In genomic region chr6:101473257-101473925, GRCm38 (mm10) we compare ENCODE assay signal across 9 mouse cellular contexts.
DNase-seq lines count a peak whose midpoint lies in the region; ATAC-seq and TF ChIP-seq lines count a peak whose summit lies in the region.
"Had no signal": no experiment of that assay in that cellular context is flagged by ENCODE, and none has a peak within 500 bp of the region (broad histone marks: within the 10 kb centered on the region; RNA-seq: fewer than 3 reads in every experiment).

No protein-coding gene starts in this region.

- no peaks in the 10 kb centered on the region for H3K27me3 ChIP-seq in forebrain, embryonic 16.5 days (replicated peaks; ENCODE audit: control insufficient read depth, insufficient read depth, low read length)
- H3K27me3 ChIP-seq in hindbrain, embryonic 12.5 days, result no peaks in the 10 kb centered on the region
- H3K27me3 ChIP-seq in midbrain, embryonic 10.5 days (ENCODE audit: low read depth, poor library complexity, severe bottlenecking), result no peaks in the 10 kb centered on the region
- no peaks in the 10 kb centered on the region for H3K27me3 ChIP-seq in stomach, postnatal 0 days (ENCODE audit: control insufficient read depth, insufficient read depth, low read length)

- no peaks in the 10 kb centered on the region for H3K9me3 ChIP-seq in forebrain, embryonic 16.5 days (ENCODE audit: control insufficient read depth, low read length)
- no peaks in the 10 kb centered on the region for H3K9me3 ChIP-seq in hindbrain, embryonic 12.5 days (replicated peaks)
- no peaks in the 10 kb centered on the region for H3K9me3 ChIP-seq in midbrain, embryonic 10.5 days (replicated peaks)
- no peaks in the 10 kb centered on the region for H3K9me3 ChIP-seq in stomach, postnatal 0 days (ENCODE audit: control insufficient read depth, low read length)

- H3K4me2 ChIP-seq in forebrain, embryonic 16.5 days (ENCODE audit: low read length), result no peak overlapping the region
- no peak overlapping the region for H3K4me2 ChIP-seq in hindbrain, embryonic 12.5 days (replicated peaks)
- H3K4me2 ChIP-seq in stomach, postnatal 0 days (replicated peaks; ENCODE audit: low read depth), result no peak overlapping the region

- TF ChIP-seq CTCF in stomach, postnatal 0 days (IDR thresholded peaks at IDR 0.05; ENCODE audit: low read depth), result peak; percentile 48

- WGBS in forebrain, embryonic 16.5 days, result 8% methylated on average over 5 of the region's 5 CpGs
- 20% methylated on average over 5 of the region's 5 CpGs for WGBS in hindbrain, embryonic 12.5 days
- WGBS in midbrain, embryonic 10.5 days, result 27% methylated on average over 5 of the region's 5 CpGs
- 23% methylated on average over 5 of the region's 5 CpGs for WGBS in stomach, postnatal 0 days

- TF ChIP-seq EP300 in stomach, postnatal 0 days (optimal IDR thresholded peaks at IDR 0.05), result no peak

- H3K4me3 ChIP-seq in forebrain, embryonic 16.5 days (replicated peaks; ENCODE audit: low read length), result no peak overlapping the region
- H3K4me3 ChIP-seq in hindbrain, embryonic 12.5 days, result no peak overlapping the region
- no peak overlapping the region for H3K4me3 ChIP-seq in midbrain, embryonic 10.5 days
- no peak overlapping the region for H3K4me3 ChIP-seq in stomach, postnatal 0 days (ENCODE audit: low read depth, low read length)
- H3K4me3 ChIP-seq: erythroblast, embryonic 14.5 days had no signal

- peak; percentile 98 for ATAC-seq in forebrain, embryonic 16.5 days
- peak; percentile 22; the same call in 1 of the 2 replicates for ATAC-seq in hindbrain, embryonic 12.5 days (ENCODE audit: low FRiP score)
- ATAC-seq in stomach, postnatal 0 days (ENCODE audit: low FRiP score, low TSS enrichment), result peak; percentile 61; the same call in 1 of the 2 replicates

- peaks cover 3% of the 10 kb centered on the region for H3K4me1 ChIP-seq in forebrain, embryonic 16.5 days (replicated peaks; ENCODE audit: control insufficient read depth, insufficient read depth, low read length)
- H3K4me1 ChIP-seq in hindbrain, embryonic 12.5 days, result peaks cover 4% of the 10 kb centered on the region; the same call in 1 of the 2 replicates
- peaks cover 10% of the 10 kb centered on the region for H3K4me1 ChIP-seq in midbrain, embryonic 10.5 days
- no peaks in the 10 kb centered on the region for H3K4me1 ChIP-seq in stomach, postnatal 0 days (replicated peaks; ENCODE audit: control insufficient read depth, insufficient read depth)

- no peak overlapping the region for H3K9ac ChIP-seq in forebrain, embryonic 16.5 days (replicated peaks; ENCODE audit: low read depth, low read length)
- no peak overlapping the region for H3K9ac ChIP-seq in hindbrain, embryonic 12.5 days
- H3K9ac ChIP-seq in stomach, postnatal 0 days (ENCODE audit: low read length), result no peak overlapping the region

- no peaks in the 10 kb centered on the region for H3K36me3 ChIP-seq in forebrain, embryonic 16.5 days (ENCODE audit: control insufficient read depth, insufficient read depth)
- no peaks in the 10 kb centered on the region for H3K36me3 ChIP-seq in hindbrain, embryonic 12.5 days
- no peaks in the 10 kb centered on the region for H3K36me3 ChIP-seq in midbrain, embryonic 10.5 days
- no peaks in the 10 kb centered on the region for H3K36me3 ChIP-seq in stomach, postnatal 0 days (ENCODE audit: control insufficient read depth, insufficient read depth, low read length)

- peak; percentile 2 for DNase-seq in ovary, adult 18-20 months (ENCODE audit: low spot score)
- no peak for DNase-seq in ovary, postnatal 10 days (ENCODE audit: low spot score)
- DNase-seq in layer of hippocampus, postnatal 10 days (ENCODE audit: low spot score in 2 of 2), result peak; percentile 71 to 74
- peak; percentile 42 for DNase-seq in midbrain, embryonic 10.5 days (ENCODE audit: low spot score)
- peak; percentile 18 for DNase-seq in stomach, postnatal 0 days (ENCODE audit: low spot score)
- DNase-seq in thymus, postnatal 0 days (ENCODE audit: low spot score), result no peak

- no peak overlapping the region for H3K27ac ChIP-seq in forebrain, embryonic 16.5 days (ENCODE audit: low read length)
- no peak overlapping the region for H3K27ac ChIP-seq in hindbrain, embryonic 12.5 days
- no peak overlapping the region for H3K27ac ChIP-seq in midbrain, embryonic 10.5 days (replicated peaks)
- H3K27ac ChIP-seq in stomach, postnatal 0 days (replicated peaks), result peak overlapping the region; percentile 24; the same call in 1 of the 2 replicates

Comparison
In these comparisons a context has a peak if more than half of its experiments do, and no peak if none do; other contexts are left out.
1. DNase-seq: peak in ovary, adult 18-20 months (single experiment), layer of hippocampus, postnatal 10 days (2 of 2), midbrain, embryonic 10.5 days (single experiment) and stomach, postnatal 0 days (single experiment); none in ovary, postnatal 10 days (single experiment) and thymus, postnatal 0 days (single experiment).
2. ATAC-seq: peak in every context shown above with its lines; median percentile 98 in forebrain, embryonic 16.5 days; 61 in stomach, postnatal 0 days; 22 in hindbrain, embryonic 12.5 days.